Mouse (Mus musculus) cortical plate, adult 2 months (tissue): Measurements from ENCODE around the gene Fzr1. TPM values are rescaled to one million over a fixed set of nuclear protein-coding genes. Genes with fewer than 3 reads are reported as not detected.

Experiments
- H3K27ac ChIP-seq: fragments of 200-500 bp; 2 replicates; pipeline ENCODE4 v1.5.1; 2012; ENCODE audit warnings: low read length, control low read depth, inconsistent platforms; ENCODE audit not compliant: insufficient read depth
- H3K4me1 ChIP-seq: fragments of 200-500 bp; 2 replicates; pipeline ENCODE4 v1.6.1; 2011; ENCODE audit warnings: low read length; ENCODE audit not compliant: control insufficient read depth, insufficient read depth
- H3K4me3 ChIP-seq: fragments of 200-500 bp; 2 replicates; pipeline ENCODE4 v1.5.1; 2011; ENCODE audit warnings: mild to moderate bottlenecking, low read length, control low read depth; ENCODE audit not compliant: insufficient read depth
- CTCF ChIP-seq: fragments of 200-500 bp; IDR thresholded peaks from 2 replicates; pipeline ENCODE4 v1.5.1; 2011; ENCODE audit warnings: mild to moderate bottlenecking, control low read depth, low read length; ENCODE audit not compliant: insufficient read depth; ENCODE audit errors: extremely low read depth
- POLR2A ChIP-seq: fragments of 200-500 bp; IDR thresholded peaks from 2 replicates; pipeline ENCODE4 v1.6.1; 2011; ENCODE audit warnings: mild to moderate bottlenecking, low read length, control low read depth; ENCODE audit not compliant: insufficient read depth; ENCODE audit errors: extremely low read depth
- polyA plus RNA-seq: library from polyadenylated mRNA; depleted of rRNA; stranded (reverse); fragments of >200 nt; gene quantifications from 2 replicates; pipeline ENCODE4 v1.2.3, GENCODE M21; 2012

Fzr1 gene
- polyA plus RNA-seq, 1 experiment: 75.5 TPM

DNA sequence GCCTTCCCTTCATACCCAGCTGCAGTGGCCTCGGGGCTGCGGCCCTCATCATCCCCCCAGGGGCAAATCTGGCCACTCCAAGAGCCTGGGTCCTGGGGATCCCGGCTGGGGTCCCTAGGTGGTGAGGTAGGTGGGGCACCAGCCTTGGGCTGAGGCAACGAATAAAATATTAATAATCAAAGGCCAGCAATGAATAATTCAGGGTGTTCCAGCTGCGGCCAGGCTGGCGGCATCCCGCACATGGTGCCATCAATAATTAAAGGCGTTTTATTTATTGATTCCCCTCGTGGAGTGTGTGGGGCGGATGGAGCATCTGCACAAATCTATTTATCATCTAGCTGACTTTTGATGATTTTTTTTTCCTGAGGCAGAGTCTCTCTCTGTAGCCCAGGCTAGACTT, 25.2 kb upstream of the Fzr1 start:
- no peak for TF ChIP-seq POLR2A
- TF ChIP-seq CTCF: no peak
- Histone ChIP-seq H3K4me1 (peaks cover 5% of the 10 kb centered on the region), H3K4me3 (no peak overlapping the region), H3K27ac (no peak overlapping the region)

- H3K4me1 ChIP-seq: peaks cover 1% of the 10 kb centered on the region; the same call in 1 of the 2 replicates
- H3K4me3 ChIP-seq: no peak overlapping the region
- H3K27ac ChIP-seq: peak overlapping the region; percentile 20
- TF ChIP-seq POLR2A (no peak), CTCF (no peak)
These were observed 24.0 kb upstream of the Fzr1 start for GRCm38 (mm10) chr10:81402227-81402765.

GRCm38 (mm10) chr10:81401521-81402226, 23.4 kb upstream of the Fzr1 start:
- TF ChIP-seq POLR2A (no peak), CTCF (no peak)
- Histone ChIP-seq H3K4me3 (no peak overlapping the region), H3K4me1 (0 out of 2 replicates have a peak, but pooled peaks cover 1% of the 10 kb centered on the region), H3K27ac (peak overlapping the region; percentile 20)

GRCm38 (mm10) chr10:81401205-81401520, 22.8 kb upstream of the Fzr1 start:
- Histone ChIP-seq H3K4me3 (no peak overlapping the region), H3K27ac (0 out of 2 replicates have a peak overlapping the region, but pooled peaks have one; percentile 11), H3K4me1 (0 out of 2 replicates have a peak, but pooled peaks cover 1% of the 10 kb centered on the region)
- TF ChIP-seq POLR2A (no peak), CTCF (no peak)

DNA sequence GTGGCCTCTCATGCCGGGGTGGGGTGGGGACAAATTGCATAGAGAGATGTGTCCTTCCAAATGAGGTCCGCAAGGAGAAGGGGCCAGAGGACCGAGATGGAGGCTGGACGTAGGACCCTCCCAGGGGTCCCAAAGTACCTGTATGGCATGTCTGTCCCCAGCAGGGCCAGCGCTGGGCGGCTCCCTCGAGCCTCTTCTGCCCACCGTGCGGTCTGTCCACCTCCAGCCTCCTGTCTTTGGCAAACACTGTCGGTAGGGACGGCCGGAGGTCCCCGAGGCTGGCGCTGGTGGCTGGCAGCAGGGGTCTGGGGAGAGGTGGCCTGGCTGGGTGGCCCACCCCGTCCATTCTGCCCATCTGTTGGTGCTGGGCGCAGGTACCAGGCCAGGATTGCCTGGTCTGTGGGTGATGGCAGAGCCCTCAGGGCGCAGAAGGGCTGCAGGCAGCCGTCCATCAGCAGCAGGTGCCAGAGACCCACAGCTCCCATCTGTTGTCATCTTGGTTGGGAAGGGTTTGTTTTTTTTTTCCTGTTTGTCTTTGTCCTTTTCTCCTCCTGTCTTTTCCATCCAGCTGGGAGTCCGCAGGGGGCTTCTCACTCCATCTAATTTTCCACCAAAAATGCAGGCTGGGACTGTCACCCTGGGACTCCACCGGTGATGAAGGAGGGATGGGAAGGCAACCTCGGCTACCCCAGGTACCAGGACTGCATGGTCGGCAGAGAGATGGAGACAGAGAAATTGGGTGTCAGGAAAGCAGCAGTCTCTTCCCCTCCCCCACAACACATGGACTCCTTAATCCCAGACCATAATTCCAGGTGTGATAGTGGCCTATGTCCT, 22.3 kb upstream of the Fzr1 start:
- no peak overlapping the region for H3K4me3 ChIP-seq
- H3K27ac ChIP-seq: no peak overlapping the region
- no peak for TF ChIP-seq POLR2A
- TF ChIP-seq CTCF: no peak
- H3K4me1 ChIP-seq: 0 out of 2 replicates have a peak, but pooled peaks cover 1% of the 10 kb centered on the region

DNA sequence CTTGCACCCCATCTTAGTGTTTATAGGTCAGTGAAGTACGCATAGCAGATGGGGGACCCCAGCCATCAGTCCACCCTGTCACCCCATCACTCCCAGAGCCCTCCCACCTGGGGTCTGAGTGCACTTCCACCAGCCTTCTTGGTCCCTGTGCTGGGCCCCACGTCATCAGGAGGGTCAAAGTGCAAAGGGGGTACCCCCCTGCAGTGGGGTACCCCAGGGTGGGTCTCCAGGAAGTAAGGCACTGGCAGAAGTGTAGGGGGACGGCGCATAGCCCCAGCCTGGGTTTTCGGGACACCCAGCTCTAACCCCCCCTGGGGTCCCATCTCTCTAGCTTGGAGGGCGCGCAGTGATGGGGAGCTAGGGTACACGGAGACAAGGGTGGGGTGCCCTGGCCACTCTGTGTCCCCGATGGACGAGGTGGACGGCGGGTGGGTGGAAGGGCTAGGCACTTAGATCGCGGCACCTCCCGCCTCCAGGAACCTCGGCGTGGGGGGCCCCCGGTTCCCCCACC, 21.5 kb upstream of the Fzr1 start:
- H3K4me3 ChIP-seq: no peak overlapping the region

DNA sequence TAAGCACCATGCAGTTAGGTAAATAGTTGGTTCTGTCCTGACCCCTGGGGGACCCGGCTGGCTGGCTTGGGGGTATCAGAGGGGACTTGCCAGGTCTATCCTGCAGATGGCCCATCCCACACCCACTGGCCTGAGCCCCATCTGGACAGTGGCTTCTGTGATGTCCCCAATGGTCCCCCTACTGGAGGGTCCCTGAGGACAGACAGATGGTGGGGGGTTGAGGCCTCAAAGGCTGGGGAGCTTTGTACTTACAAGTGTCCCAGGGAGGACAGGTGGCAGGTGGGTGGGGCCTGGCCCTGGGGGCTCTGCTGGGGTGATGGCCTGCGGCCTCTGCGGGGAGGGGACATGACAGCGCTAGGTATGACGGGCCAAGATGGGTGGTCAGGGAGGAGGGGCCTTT, 21.0 kb upstream of the Fzr1 start:
- TF ChIP-seq CTCF (no peak), POLR2A (no peak)
- H3K27ac ChIP-seq: no peak overlapping the region
- H3K4me3 ChIP-seq: no peak overlapping the region
- H3K4me1 ChIP-seq: 0 out of 2 replicates have a peak, but pooled peaks cover 1% of the 10 kb centered on the region

More for the DNA sequence above, 21.5 kb upstream of the Fzr1 start:
- Histone ChIP-seq H3K4me1 (0 out of 2 replicates have a peak, but pooled peaks cover 1% of the 10 kb centered on the region), H3K27ac (no peak overlapping the region)
- TF ChIP-seq POLR2A: no peak
- no peak for TF ChIP-seq CTCF

DNA sequence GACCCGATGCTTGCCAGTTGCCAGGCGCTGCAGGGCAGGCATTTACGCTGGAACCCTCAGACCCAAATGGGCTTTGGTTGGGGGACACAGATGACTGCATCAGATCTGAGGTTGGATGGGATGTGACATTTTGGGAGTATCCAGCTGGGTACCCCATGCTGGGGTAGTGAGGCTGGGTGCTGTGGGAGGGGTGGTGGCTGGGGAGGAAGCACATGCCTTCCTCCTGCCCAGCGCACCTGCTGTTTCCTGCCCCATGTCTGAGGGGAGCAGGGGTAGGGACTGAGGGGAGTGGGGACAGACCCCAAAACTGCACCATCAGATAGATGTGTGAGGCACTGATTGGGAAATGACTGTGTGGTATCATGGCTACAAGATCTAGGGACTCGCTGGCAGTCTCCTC, 18.4 kb upstream of the Fzr1 start:
- Histone ChIP-seq H3K4me1 (peaks cover 4% of the 10 kb centered on the region; the same call in 1 of the 2 replicates), H3K27ac (no peak overlapping the region), H3K4me3 (no peak overlapping the region)
- TF ChIP-seq POLR2A (no peak), CTCF (no peak)

GRCm38 (mm10) chr10:81395865-81396264, 17.5 kb upstream of the Fzr1 start:
- TF ChIP-seq POLR2A (no peak), CTCF (no peak)
- Histone ChIP-seq H3K4me3 (no peak overlapping the region), H3K27ac (no peak overlapping the region), H3K4me1 (peaks cover 4% of the 10 kb centered on the region; the same call in 1 of the 2 replicates)

DNA sequence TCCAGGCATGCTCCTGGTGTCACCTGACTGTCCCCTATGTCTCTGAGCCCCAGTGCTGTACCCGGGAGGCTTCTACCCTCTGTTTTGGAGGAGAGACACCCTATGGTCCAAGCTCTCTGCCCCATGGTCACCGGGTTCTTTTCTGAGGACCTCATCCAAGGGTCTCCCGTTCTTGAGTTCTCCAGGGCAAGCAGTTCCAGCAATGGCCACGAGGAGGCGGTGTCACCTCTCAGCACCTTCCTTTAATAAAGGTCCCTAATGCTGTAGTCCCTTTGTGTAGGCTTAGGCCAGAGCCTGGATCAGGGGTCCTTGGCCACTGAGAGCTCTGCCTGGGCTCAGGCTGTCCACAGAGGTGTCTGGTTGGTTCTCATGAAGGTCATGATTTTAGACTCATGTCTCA, 16.8 kb upstream of the Fzr1 start:
- no peak for TF ChIP-seq POLR2A
- TF ChIP-seq CTCF: peak; percentile 80
- peaks cover 4% of the 10 kb centered on the region; the same call in 1 of the 2 replicates for H3K4me1 ChIP-seq
- no peak overlapping the region for H3K4me3 ChIP-seq
- no peak overlapping the region for H3K27ac ChIP-seq
